Mouse (Mus musculus): ENCODE data around the gene Nlrx1. TPM values are rescaled to one million over a fixed set of nuclear protein-coding genes. Genes with fewer than 3 reads are reported as not detected.
"Not testable (repeated sequence)": the region's sequence is repeated elsewhere in the genome, so short reads cannot be mapped to it uniquely, and the experiment has no call there.

Gene Nlrx1
- 10 to 100 TPM; 17.3 TPM for total RNA-seq (2021)
- long read RNA-seq, experiment 1, partial matches to known transcripts, result 11 of 23 reads
- long read RNA-seq, experiment 1, other reads (novel, unspliced or antisense), result 12 of 23 reads
- long read RNA-seq, experiment 2, partial matches to known transcripts, result 5 of 33 reads
- long read RNA-seq, experiment 2, other reads (novel, unspliced or antisense), result 27 of 33 reads

- DNase-seq, result no peak
- intact Hi-C loops (cut with DNase I), result no loop called here
Measured at GRCm38 (mm10) chr9:44268432-44268831, at the start of gene Nlrx1. TSS of gene Nlrx1 (minus strand) at chr9:44268599.

GRCm38 (mm10) chr9:44317452-44317851, 49.1 kb upstream of the Nlrx1 start:
- DNase-seq, result no peak
- intact Hi-C loops (cut with DNase I), result no loop called here

- no peak for DNase-seq
- intact Hi-C loops (cut with DNase I), result no loop called here
Measured at GRCm38 (mm10) chr9:44314910-44315309, 46.5 kb upstream of the Nlrx1 start.

- intact Hi-C loops (cut with DNase I), result no loop called here
- DNase-seq, result no peak
Measured at GRCm38 (mm10) chr9:44314257-44314547, 45.8 kb upstream of the Nlrx1 start.

GRCm38 (mm10) chr9:44313476-44314256, 45.3 kb upstream of the Nlrx1 start:
- no peak for DNase-seq
- intact Hi-C loops (cut with DNase I), result no loop called here

GRCm38 (mm10) chr9:44311136-44312134, 43.0 kb upstream of the Nlrx1 start:
- intact Hi-C loops (cut with DNase I), result no loop called here
- peak; percentile 41 to 54 for DNase-seq

- intact Hi-C loops (cut with DNase I), result no loop called here
- peak in 1 of 2 experiments; percentile 16 for DNase-seq
Measured at GRCm38 (mm10) chr9:44310750-44311135, 42.3 kb upstream of the Nlrx1 start.

GRCm38 (mm10) chr9:44309756-44310155, 41.4 kb upstream of the Nlrx1 start:
- intact Hi-C loops (cut with DNase I), result no loop called here
- no peak for DNase-seq

GRCm38 (mm10) chr9:44307248-44307647, 38.8 kb upstream of the Nlrx1 start:
- no peak for DNase-seq
- intact Hi-C loops (cut with DNase I), result loop anchor here (2.0 kb wide), 1 partner anchor 20 kb away; the partner anchor contains the start of gene Dpagt1

GRCm38 (mm10) chr9:44306532-44306931, 38.1 kb upstream of the Nlrx1 start:
- DNase-seq, result no peak
- intact Hi-C loops (cut with DNase I), result loop anchor here (2.0 kb wide), 1 partner anchor 20 kb away; the partner anchor contains the start of gene Dpagt1

- peak; percentile 97 to 98 for DNase-seq
- intact Hi-C loops (cut with DNase I), result loop anchor here (2.0 kb wide), 1 partner anchor 21 kb away; the partner anchor contains the start of gene Dpagt1
Measured at GRCm38 (mm10) chr9:44305466-44306079, 37.2 kb upstream of the Nlrx1 start, which contains the start of gene Hinfp. TSS of gene Hinfp (minus strand) at chr9:44305671.

GRCm38 (mm10) chr9:44300001-44300400, 31.6 kb upstream of the Nlrx1 start:
- intact Hi-C loops (cut with DNase I), result loop anchor here (5.0 kb wide), 1 partner anchor 37 kb away; no protein-coding TSS in a partner anchor
- not testable (repeated sequence) for DNase-seq

GRCm38 (mm10) chr9:44292490-44292889, 24.1 kb upstream of the Nlrx1 start:
- peak; percentile 41 to 42 for DNase-seq
- intact Hi-C loops (cut with DNase I), result no loop called here

GRCm38 (mm10) chr9:44288959-44289291, 20.5 kb upstream of the Nlrx1 start:
- intact Hi-C loops (cut with DNase I), result no loop called here
- DNase-seq, result no peak

GRCm38 (mm10) chr9:44288076-44288958, 19.9 kb upstream of the Nlrx1 start, which contains the start of gene Abcg4:
TSS of gene Abcg4 (minus strand) at chr9:44288615.
- peak; percentile 29 to 34 for DNase-seq
- intact Hi-C loops (cut with DNase I), result no loop called here

- DNase-seq, result peak in 1 of 2 experiments; percentile 18
- intact Hi-C loops (cut with DNase I), result no loop called here
Measured at GRCm38 (mm10) chr9:44287401-44288075, 19.1 kb upstream of the Nlrx1 start.

- intact Hi-C loops (cut with DNase I), result no loop called here
- DNase-seq, result no peak
Measured at GRCm38 (mm10) chr9:44287003-44287400, 18.6 kb upstream of the Nlrx1 start.

- intact Hi-C loops (cut with DNase I), result no loop called here
- peak in 1 of 2 experiments; percentile 26 for DNase-seq
Measured at GRCm38 (mm10) chr9:44286256-44286850, 18.0 kb upstream of the Nlrx1 start.
